Mouse (Mus musculus) kidney, postnatal 0 days (tissue): ENCODE results near the gene Ephx4. TPM values are rescaled to one million over a fixed set of nuclear protein-coding genes. Genes with fewer than 3 reads are reported as not detected.

Source experiments
- ATAC-seq: fragments of 200-750 bp; cut with Nextera tagmentation; replicated peaks from 2 replicates; pipeline ENCODE4 v1.8.0; 2017; ENCODE audit warnings: low read depth, moderate number of reproducible peaks, moderate TSS enrichment, moderate library complexity; ENCODE audit not compliant: low FRiP score
- DNase-seq: peaks from one replicate; pipeline ENCODE4 v3.0.0-alpha.2; 2016; ENCODE audit warnings: low spot score
- H3K27ac ChIP-seq: fragments of 300-500 bp; sonication (generic); 2 replicates; pipeline ENCODE4 v1.5.1; 2014; ENCODE audit warnings: mild to moderate bottlenecking
- H3K27me3 ChIP-seq: fragments of 300-500 bp; sonication (generic); 2 replicates; pipeline ENCODE4 v1.6.1; 2014; ENCODE audit warnings: low read length, mixed read lengths; ENCODE audit not compliant: insufficient read depth
- H3K36me3 ChIP-seq: fragments of 300-500 bp; sonication (generic); 2 replicates; pipeline ENCODE4 v1.6.1; 2014; ENCODE audit warnings: low read length, mixed read lengths; ENCODE audit not compliant: insufficient read depth
- H3K4me1 ChIP-seq: fragments of 300-500 bp; sonication (generic); replicated peaks from 2 replicates; pipeline ENCODE4 v1.6.1; 2014; ENCODE audit warnings: antibody characterized with exemption, low read length, mixed read lengths; ENCODE audit not compliant: insufficient read depth
- H3K4me2 ChIP-seq: fragments of 300-500 bp; sonication (generic); 2 replicates; pipeline ENCODE4 v1.6.1; 2014; ENCODE audit warnings: mild to moderate bottlenecking, low read length, moderate library complexity, mixed read lengths
- H3K4me3 ChIP-seq: fragments of 300-500 bp; sonication (generic); replicated peaks from 2 replicates; pipeline ENCODE4 v1.5.1; 2014; ENCODE audit warnings: low read depth, low read length
- H3K9ac ChIP-seq: fragments of 300-500 bp; sonication (generic); 2 replicates; pipeline ENCODE4 v1.6.1; 2014; ENCODE audit warnings: low read depth, low read length
- H3K9me3 ChIP-seq: fragments of 300-500 bp; sonication (generic); replicated peaks from 2 replicates; pipeline ENCODE4 v1.6.1; 2016; ENCODE audit warnings: low read length, inconsistent platforms, mixed read lengths
- CTCF ChIP-seq: IDR thresholded peaks from 2 replicates; pipeline ENCODE4 v1.5.1; 2016; ENCODE audit warnings: antibody characterized with exemption, low read depth, mild to moderate bottlenecking, moderate library complexity
- WGBS: fragments of 180-500 bp; shearing (Covaris S2); extraction: QIAGEN DNeasy Blood & Tissue Kit; methylation state at CpG from one replicate; pipeline ENCODE4 v1.1.7; 2014; 5-methylcytosine and 5-hydroxymethylcytosine counted together
- polyA plus RNA-seq: library from polyadenylated mRNA; unstranded; fragments of >200 nt; fragmentation: Nextera tagmentation; extraction: Ambion mirVana; gene quantifications from 2 replicates; pipeline ENCODE4 v1.2.1, GENCODE M21; 2015

The Ephx4 gene
- polyA plus RNA-seq, 1 experiment from 2014 or later = 1.8 TPM

- no peaks in the 10 kb centered on the region for H3K4me1 ChIP-seq
- H3K4me3 ChIP-seq = no peak overlapping the region
- 81% methylated on average over 2 of the region's 2 CpGs for WGBS
- no peaks in the 10 kb centered on the region for H3K36me3 ChIP-seq
- H3K27ac ChIP-seq = no peak overlapping the region
- no peak overlapping the region for H3K9ac ChIP-seq
- H3K4me2 ChIP-seq = no peak overlapping the region
- no peak for TF ChIP-seq CTCF
- H3K9me3 ChIP-seq = no peaks in the 10 kb centered on the region
- DNase-seq = no peak
- no peak for ATAC-seq
- no peaks in the 10 kb centered on the region for H3K27me3 ChIP-seq
These were observed 12.6 kb downstream of the Ephx4 start for GRCm38 (mm10) chr5:107415098-107415497.

DNA sequence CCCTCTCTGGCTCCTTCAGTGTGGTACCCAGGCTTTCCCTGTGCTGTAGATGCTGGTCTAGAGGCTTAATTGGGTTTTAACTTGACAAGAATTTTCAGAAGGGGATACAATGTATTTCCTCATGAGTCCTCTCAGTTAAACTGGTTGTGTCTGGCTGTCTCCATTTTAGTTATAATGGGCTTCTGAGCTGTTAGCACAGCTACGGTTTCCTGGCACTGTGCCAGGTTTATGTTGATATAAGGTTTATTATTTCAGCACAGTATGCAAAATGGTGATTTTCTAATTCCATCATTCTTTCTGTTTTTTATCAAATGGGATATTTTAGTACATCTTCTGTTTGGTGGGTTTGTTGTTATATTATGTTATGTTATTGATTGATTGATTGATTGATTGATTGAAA lies 19.1 kb downstream of the Ephx4 start:
- H3K9me3 ChIP-seq = no peaks in the 10 kb centered on the region
- no peak for TF ChIP-seq CTCF
- ATAC-seq (no peak), DNase-seq (no peak)
- no peaks in the 10 kb centered on the region for H3K4me1 ChIP-seq
- H3K36me3 ChIP-seq = no peaks in the 10 kb centered on the region
- no peak overlapping the region for H3K4me3 ChIP-seq
- WGBS = 24% methylated on average over 1 of the region's 1 CpGs
- no peak overlapping the region for H3K4me2 ChIP-seq
- no peak overlapping the region for H3K27ac ChIP-seq
- no peaks in the 10 kb centered on the region for H3K27me3 ChIP-seq
- H3K9ac ChIP-seq = no peak overlapping the region

GRCm38 (mm10) chr5:107431249-107431648 lies 28.7 kb downstream of the Ephx4 start, which contains the start of gene Lpcat2b:
Gene Lpcat2b (plus strand): TSS chr5:107431549.
- Histone ChIP-seq H3K9me3 (no peaks in the 10 kb centered on the region), H3K36me3 (no peaks in the 10 kb centered on the region), H3K9ac (no peak within 1 kb of the TSS), H3K27me3 (no peaks in the 10 kb centered on the region), H3K27ac (no peak within 1 kb of the TSS), H3K4me1 (no peaks in the 10 kb centered on the region), H3K4me3 (no peak within 1 kb of the TSS), H3K4me2 (no peak within 1 kb of the TSS)
- DNase-seq (no peak), ATAC-seq (no peak)
- WGBS = 78% methylated on average over 3 of the region's 3 CpGs
- no peak for TF ChIP-seq CTCF

DNA sequence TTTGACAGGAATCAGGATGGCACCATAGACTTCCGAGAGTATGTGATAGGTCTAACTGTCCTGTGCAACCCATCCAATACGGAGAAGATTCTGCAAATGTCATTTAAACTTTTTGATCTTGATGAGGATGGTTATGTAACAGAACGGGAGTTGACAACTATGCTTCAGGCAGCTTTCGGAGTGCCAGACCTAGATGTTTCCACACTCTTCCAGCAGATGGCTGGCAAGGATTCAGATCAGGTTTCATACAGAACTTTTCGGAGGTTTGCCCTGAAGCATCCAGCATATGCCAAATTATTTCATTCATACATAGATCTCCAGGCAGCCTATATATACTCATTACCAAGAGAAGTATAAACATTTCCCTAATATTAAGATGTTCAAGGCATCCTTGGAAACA lies 31.5 kb downstream of the Ephx4 start:
- H3K36me3 ChIP-seq = no peaks in the 10 kb centered on the region
- ATAC-seq (no peak), DNase-seq (no peak)
- H3K9me3 ChIP-seq = no peaks in the 10 kb centered on the region
- no peak overlapping the region for H3K27ac ChIP-seq
- 80% methylated on average over 5 of the region's 5 CpGs for WGBS
- H3K4me2 ChIP-seq = no peak overlapping the region
- H3K9ac ChIP-seq = no peak overlapping the region
- H3K4me1 ChIP-seq = no peaks in the 10 kb centered on the region
- no peak for TF ChIP-seq CTCF
- no peak overlapping the region for H3K4me3 ChIP-seq
- H3K27me3 ChIP-seq = no peaks in the 10 kb centered on the region

GRCm38 (mm10) chr5:107436185-107436584 lies 33.6 kb downstream of the Ephx4 start:
- Histone ChIP-seq H3K4me1 (no peaks in the 10 kb centered on the region), H3K27me3 (no peaks in the 10 kb centered on the region), H3K36me3 (no peaks in the 10 kb centered on the region), H3K4me2 (no peak overlapping the region), H3K27ac (no peak overlapping the region), H3K9ac (no peak overlapping the region), H3K9me3 (no peaks in the 10 kb centered on the region), H3K4me3 (no peak overlapping the region)
- WGBS = 91% methylated on average over 6 of the region's 6 CpGs
- no peak for DNase-seq
- ATAC-seq = no peak
- no peak for TF ChIP-seq CTCF

DNA sequence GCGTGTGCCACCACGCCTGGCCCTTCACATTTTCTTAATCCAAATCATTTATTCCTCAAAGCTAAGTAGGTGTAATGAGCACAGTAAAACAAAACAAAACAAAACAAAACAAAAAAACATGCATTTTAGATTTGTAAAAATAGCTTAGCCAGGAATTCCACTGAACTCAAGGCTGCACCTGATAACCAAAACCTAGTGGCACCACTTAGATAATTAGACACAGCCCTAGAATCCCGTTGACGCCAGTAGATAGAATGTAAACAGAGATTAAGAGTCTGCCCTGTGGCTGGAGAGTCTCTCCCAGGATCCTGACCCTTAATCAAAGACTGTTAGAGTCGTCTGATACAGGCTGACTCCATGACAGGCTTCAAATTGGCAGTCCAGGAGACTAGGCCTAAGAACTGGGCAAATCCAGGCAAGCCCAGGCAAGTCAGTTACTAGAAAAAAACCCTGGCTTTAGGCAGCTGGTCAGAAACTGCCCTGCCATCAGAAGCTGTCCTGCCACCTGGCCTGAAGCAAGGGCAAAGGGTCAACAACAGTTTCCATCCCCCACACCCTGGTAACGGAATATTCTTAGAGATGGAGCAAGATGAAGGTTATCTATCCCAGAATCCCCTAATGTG lies 34.2 kb downstream of the Ephx4 start:
- no peak for ATAC-seq
- Histone ChIP-seq H3K4me1 (no peaks in the 10 kb centered on the region), H3K27me3 (no peaks in the 10 kb centered on the region), H3K9me3 (no peaks in the 10 kb centered on the region), H3K9ac (no peak overlapping the region), H3K4me2 (no peak overlapping the region), H3K27ac (0 out of 2 replicates have a peak overlapping the region, but pooled peaks have one; percentile 15), H3K36me3 (no peaks in the 10 kb centered on the region), H3K4me3 (no peak overlapping the region)
- 83% methylated on average over 6 of the region's 6 CpGs for WGBS
- no peak for DNase-seq
- TF ChIP-seq CTCF = no peak
